Mouse (Mus musculus) liver, embryonic 16.5 days (tissue): ENCODE measurements around the gene 0610010K14Rik. TPM values are rescaled to one million over a fixed set of nuclear protein-coding genes. Genes with fewer than 3 reads are reported as not detected.

Experiments
- ATAC-seq: fragments of 200-750 bp; cut with Nextera tagmentation; 2 replicates; pipeline ENCODE4 v1.8.0; 2017; ENCODE audit warnings: low read depth, mild to moderate bottlenecking, moderate number of reproducible peaks, moderate library complexity
- H3K27ac ChIP-seq: fragments of 300-500 bp; sonication (generic); 2 replicates; pipeline ENCODE4 v1.5.1; 2014; ENCODE audit warnings: mild to moderate bottlenecking, low read length
- H3K27me3 ChIP-seq: fragments of 300-500 bp; sonication (generic); 2 replicates; pipeline ENCODE4 v1.6.1; 2014; ENCODE audit warnings: low read depth, low read length, mixed read lengths; ENCODE audit not compliant: control insufficient read depth, insufficient read depth
- H3K36me3 ChIP-seq: fragments of 300-500 bp; sonication (generic); 2 replicates; pipeline ENCODE4 v1.6.1; 2014; ENCODE audit warnings: mild to moderate bottlenecking; ENCODE audit not compliant: control insufficient read depth, insufficient read depth
- H3K4me1 ChIP-seq: fragments of 300-500 bp; sonication (generic); 2 replicates; pipeline ENCODE4 v1.6.1; 2014; ENCODE audit warnings: low read depth, low read length, mixed read lengths; ENCODE audit not compliant: control insufficient read depth
- H3K4me2 ChIP-seq: fragments of 300-500 bp; sonication (generic); 2 replicates; pipeline ENCODE4 v1.6.1; 2014; ENCODE audit warnings: low read depth, low read length, mixed read lengths
- H3K4me3 ChIP-seq: fragments of 300-500 bp; sonication (generic); 2 replicates; pipeline ENCODE4 v1.5.1; 2014; ENCODE audit warnings: low read depth, mild to moderate bottlenecking, low read length
- H3K9ac ChIP-seq: fragments of 300-500 bp; sonication (generic); 2 replicates; pipeline ENCODE4 v1.6.1; 2014; ENCODE audit warnings: low read depth, low read length
- H3K9me3 ChIP-seq: fragments of 300-500 bp; sonication (generic); replicated peaks from 2 replicates; pipeline ENCODE4 v1.6.1; 2016; ENCODE audit warnings: low read length; ENCODE audit not compliant: control insufficient read depth
- WGBS: fragments of 180-500 bp; shearing (Covaris S2); extraction: QIAGEN DNeasy Blood & Tissue Kit; methylation state at CpG from one replicate; pipeline ENCODE4 v1.1.7; 2014; ENCODE audit not compliant: insufficient replicate concordance; 5-methylcytosine and 5-hydroxymethylcytosine counted together
- polyA plus RNA-seq: library from polyadenylated mRNA; unstranded; fragments of >200 nt; fragmentation: Nextera tagmentation; extraction: Ambion mirVana; gene quantifications from 2 replicates; pipeline ENCODE4 v1.2.1, GENCODE M21; 2015

The 0610010K14Rik gene
- polyA plus RNA-seq, 1 experiment from 2014 or later = 54.5 TPM

- WGBS = under 1% methylated on average over 26 of the region's 35 CpGs
- Histone ChIP-seq H3K4me1 (peaks cover 31% of the 10 kb centered on the region), H3K9ac (peak within 1 kb of the TSS; percentile 97), H3K27ac (peak within 1 kb of the TSS; percentile 95), H3K4me3 (peak within 1 kb of the TSS; percentile 96), H3K27me3 (no peaks in the 10 kb centered on the region), H3K9me3 (no peaks in the 10 kb centered on the region), H3K4me2 (peak within 1 kb of the TSS; percentile 87), H3K36me3 (no peaks in the 10 kb centered on the region)
- peak; percentile 22 for ATAC-seq
Measured at GRCm38 (mm10) chr11:70239541-70240279, 2.0 kb upstream of the 0610010K14Rik start, which contains the start of the genes Gm21988 and Rnasek. Gene Gm21988 (minus strand): TSS chr11:70239830. Gene Rnasek (minus strand): TSS chr11:70239842.

- peak overlapping the region; percentile 96 for H3K4me3 ChIP-seq
- no peaks in the 10 kb centered on the region for H3K36me3 ChIP-seq
- no peaks in the 10 kb centered on the region for H3K27me3 ChIP-seq
- H3K9me3 ChIP-seq = no peaks in the 10 kb centered on the region
- H3K4me1 ChIP-seq = peaks cover 34% of the 10 kb centered on the region
- H3K4me2 ChIP-seq = peak overlapping the region; percentile 87
- WGBS = 8% methylated on average over 23 of the region's 23 CpGs
- no peak for ATAC-seq
- peak overlapping the region; percentile 97 for H3K9ac ChIP-seq
- H3K27ac ChIP-seq = peak overlapping the region; percentile 95
Measured at GRCm38 (mm10) chr11:70238591-70239440, 1.1 kb upstream of the 0610010K14Rik start.

- Histone ChIP-seq H3K36me3 (no peaks in the 10 kb centered on the region), H3K4me1 (peaks cover 34% of the 10 kb centered on the region), H3K4me3 (peak overlapping the region; percentile 96), H3K27me3 (no peaks in the 10 kb centered on the region), H3K4me2 (peak overlapping the region; percentile 87), H3K27ac (peak overlapping the region; percentile 95), H3K9me3 (no peaks in the 10 kb centered on the region), H3K9ac (peak overlapping the region; percentile 97)
- no peak for ATAC-seq
- WGBS = 18% methylated on average over 7 of the region's 7 CpGs
Measured at GRCm38 (mm10) chr11:70236717-70237116, 997 bp downstream of the 0610010K14Rik start.

GRCm38 (mm10) chr11:70235254-70235900 lies 2.3 kb downstream of the 0610010K14Rik start:
- Histone ChIP-seq H3K36me3 (no peaks in the 10 kb centered on the region), H3K4me1 (peaks cover 35% of the 10 kb centered on the region), H3K27me3 (peaks cover under 1% of the 10 kb centered on the region; the same call in 1 of the 2 replicates), H3K9ac (no peak overlapping the region), H3K9me3 (no peaks in the 10 kb centered on the region), H3K27ac (no peak overlapping the region), H3K4me3 (no peak overlapping the region), H3K4me2 (no peak overlapping the region)
- no peak for ATAC-seq
- 85% methylated on average over 12 of the region's 12 CpGs for WGBS

GRCm38 (mm10) chr11:70234497-70234896 lies 3.2 kb downstream of the 0610010K14Rik start:
- Histone ChIP-seq H3K9ac (no peak overlapping the region), H3K4me3 (no peak overlapping the region), H3K27ac (no peak overlapping the region), H3K4me2 (no peak overlapping the region), H3K9me3 (no peaks in the 10 kb centered on the region), H3K36me3 (no peaks in the 10 kb centered on the region), H3K4me1 (peaks cover 41% of the 10 kb centered on the region), H3K27me3 (peaks cover 9% of the 10 kb centered on the region)
- no peak for ATAC-seq
- WGBS = 24% methylated on average over 8 of the region's 8 CpGs

- no peak for ATAC-seq
- Histone ChIP-seq H3K27me3 (peaks cover 14% of the 10 kb centered on the region), H3K36me3 (no peaks in the 10 kb centered on the region), H3K4me2 (no peak overlapping the region), H3K4me1 (peaks cover 46% of the 10 kb centered on the region), H3K9me3 (no peaks in the 10 kb centered on the region), H3K4me3 (no peak overlapping the region), H3K27ac (no peak overlapping the region), H3K9ac (no peak overlapping the region)
- WGBS = 60% methylated on average over 5 of the region's 5 CpGs
Measured at GRCm38 (mm10) chr11:70234037-70234436, 3.7 kb downstream of the 0610010K14Rik start.

- WGBS = 61% methylated on average over 8 of the region's 8 CpGs
- no peaks in the 10 kb centered on the region for H3K9me3 ChIP-seq
- no peak for ATAC-seq
- H3K4me3 ChIP-seq = no peak overlapping the region
- no peak overlapping the region for H3K9ac ChIP-seq
- no peak overlapping the region for H3K4me2 ChIP-seq
- H3K27ac ChIP-seq = no peak overlapping the region
- H3K36me3 ChIP-seq = no peaks in the 10 kb centered on the region
- H3K4me1 ChIP-seq = peaks cover 50% of the 10 kb centered on the region
- H3K27me3 ChIP-seq = peaks cover 21% of the 10 kb centered on the region
Measured at GRCm38 (mm10) chr11:70233016-70233415, 4.7 kb downstream of the 0610010K14Rik start.

GRCm38 (mm10) chr11:70232546-70232945 lies 5.2 kb downstream of the 0610010K14Rik start:
- no peak for ATAC-seq
- 0 out of 2 replicates have a peak overlapping the region, but pooled peaks have one; percentile 7 for H3K4me3 ChIP-seq
- no peaks in the 10 kb centered on the region for H3K9me3 ChIP-seq
- 26% methylated on average over 9 of the region's 10 CpGs for WGBS
- peak overlapping the region; percentile 28; the same call in 1 of the 2 replicates for H3K4me2 ChIP-seq
- no peak overlapping the region for H3K27ac ChIP-seq
- H3K4me1 ChIP-seq = peaks cover 55% of the 10 kb centered on the region
- H3K9ac ChIP-seq = no peak overlapping the region
- no peaks in the 10 kb centered on the region for H3K36me3 ChIP-seq
- peaks cover 21% of the 10 kb centered on the region for H3K27me3 ChIP-seq
